Mouse (Mus musculus): ENCODE measurements around the gene Gm42742.

DNA sequence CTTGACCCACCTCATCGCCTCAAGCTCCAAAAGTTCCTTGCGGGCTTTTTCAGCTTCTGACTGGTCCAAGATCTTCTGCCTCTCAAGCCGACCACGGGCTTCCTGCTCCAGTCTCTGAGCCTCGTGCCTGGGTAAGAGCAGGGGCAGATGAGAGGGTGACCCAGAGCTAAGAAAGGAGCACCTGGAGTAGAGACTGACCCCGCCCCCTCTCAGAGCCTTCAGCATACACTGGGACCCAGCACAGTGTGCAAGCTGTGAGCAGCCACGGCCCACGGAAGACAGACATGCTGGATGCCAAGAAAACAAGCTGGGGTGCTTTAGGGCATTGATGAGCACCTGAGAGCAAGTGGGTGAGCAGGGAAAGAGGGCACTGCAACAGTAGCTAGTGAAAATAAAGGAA is 32.1 kb downstream of the Gm42742 start:
- TF ChIP-seq POLR2A (IDR thresholded peaks at IDR 0.05; ENCODE audit: control insufficient read depth, extremely low read depth, insufficient read depth, low read length, poor library complexity) (no peak), CTCF (IDR thresholded peaks at IDR 0.05; ENCODE audit: borderline replicate concordance, control insufficient read depth, extremely low read depth, insufficient read depth, low read length, poor library complexity) (no peak)

Data from thymus, adult 2 months (tissue).